Mouse (Mus musculus) A20 (cell line): Measurements from ENCODE around the gene AB124611.
"Not testable (repeated sequence)": the region's sequence is repeated elsewhere in the genome, so short reads cannot be mapped to it uniquely, and the experiment has no call there.

Experiments used
- DNase-seq: peaks from one replicate; pipeline ENCODE4 v3.0.0-alpha.2; 2011; ENCODE audit warnings: low read depth, low spot score

AB124611 gene

GRCm38 (mm10) chr9:21518690-21519089 lies 7.3 kb upstream of the AB124611 start:
- DNase-seq, result not testable (repeated sequence)

GRCm38 (mm10) chr9:21525142-21525936 lies 637 bp upstream of the AB124611 start:
- DNase-seq, result no peak

- DNase-seq, result no peak
Observed at GRCm38 (mm10) chr9:21526634-21526944, 613 bp downstream of the AB124611 start.

- DNase-seq, result no peak
Observed at GRCm38 (mm10) chr9:21527100-21527801, 1.3 kb downstream of the AB124611 start.

GRCm38 (mm10) chr9:21527917-21528324 lies 1.9 kb downstream of the AB124611 start:
- DNase-seq, result no peak

GRCm38 (mm10) chr9:21536501-21536900 lies 10.5 kb downstream of the AB124611 start:
- no peak for DNase-seq

GRCm38 (mm10) chr9:21537009-21537408 lies 11.0 kb downstream of the AB124611 start:
- DNase-seq, result no peak

GRCm38 (mm10) chr9:21539981-21540753 lies 14.2 kb downstream of the AB124611 start:
- peak; percentile 44 for DNase-seq

- DNase-seq, result not testable (repeated sequence)
Observed at GRCm38 (mm10) chr9:21542001-21542400, 16.0 kb downstream of the AB124611 start.

GRCm38 (mm10) chr9:21545351-21545915 lies 19.5 kb downstream of the AB124611 start:
- no peak for DNase-seq

- DNase-seq, result peak; percentile 92
Observed at GRCm38 (mm10) chr9:21545916-21546788, 20.2 kb downstream of the AB124611 start.

- no peak for DNase-seq
Observed at GRCm38 (mm10) chr9:21546789-21547074, 20.8 kb downstream of the AB124611 start, which contains the start of gene Carm1. Gene Carm1 (plus strand): TSS chr9:21546894.

GRCm38 (mm10) chr9:21547075-21547941 lies 21.3 kb downstream of the AB124611 start:
- peak; percentile 35 for DNase-seq

- no peak for DNase-seq
Observed at GRCm38 (mm10) chr9:21551049-21551448, 25.1 kb downstream of the AB124611 start.

GRCm38 (mm10) chr9:21553607-21554273 lies 27.8 kb downstream of the AB124611 start:
- no peak for DNase-seq

- DNase-seq, result no peak
Observed at GRCm38 (mm10) chr9:21555198-21555742, 29.3 kb downstream of the AB124611 start.

GRCm38 (mm10) chr9:21556996-21557395 lies 31.0 kb downstream of the AB124611 start:
- no peak for DNase-seq

GRCm38 (mm10) chr9:21557556-21557955 lies 31.6 kb downstream of the AB124611 start:
- no peak for DNase-seq

GRCm38 (mm10) chr9:21558366-21558765 lies 32.4 kb downstream of the AB124611 start:
- no peak for DNase-seq
